Mouse (Mus musculus) midbrain, postnatal 0 days (tissue): Measurements from ENCODE around the gene Rybp. TPM values are rescaled to one million over a fixed set of nuclear protein-coding genes. Genes with fewer than 3 reads are reported as not detected.
A peak's percentile ranks its signal among the peaks of the same experiment; 100 is the strongest.

Source experiments
- ATAC-seq: fragments of 200-750 bp; cut with Nextera tagmentation; 2 replicates; pipeline ENCODE4 v1.8.0; 2017; ENCODE audit warnings: moderate number of reproducible peaks, mild to moderate bottlenecking, moderate TSS enrichment, moderate library complexity; ENCODE audit not compliant: low FRiP score
- DNase-seq: peaks from one replicate; pipeline ENCODE4 v3.0.0-alpha.2; 2015; ENCODE audit warnings: low spot score
- H3K27ac ChIP-seq: fragments of 300-500 bp; sonication (generic); 2 replicates; pipeline ENCODE4 v1.5.1; 2014; ENCODE audit warnings: low read depth, mild to moderate bottlenecking, low read length, mixed read lengths
- H3K27me3 ChIP-seq: fragments of 300-500 bp; sonication (generic); 2 replicates; pipeline ENCODE4 v1.6.1; 2014; ENCODE audit warnings: low read length, control low read depth, mixed read lengths; ENCODE audit not compliant: insufficient read depth
- H3K36me3 ChIP-seq: fragments of 300-500 bp; sonication (generic); 2 replicates; pipeline ENCODE4 v1.6.1; 2014; ENCODE audit warnings: low read length, control low read depth, mixed read lengths; ENCODE audit not compliant: insufficient read depth
- H3K4me1 ChIP-seq: fragments of 300-500 bp; sonication (generic); 2 replicates; pipeline ENCODE4 v1.6.1; 2014; ENCODE audit warnings: mild to moderate bottlenecking, control low read depth, antibody characterized with exemption, low read length, mixed read lengths; ENCODE audit not compliant: insufficient read depth
- H3K4me2 ChIP-seq: fragments of 300-500 bp; sonication (generic); 2 replicates; pipeline ENCODE4 v1.6.1; 2014; ENCODE audit warnings: low read depth, mild to moderate bottlenecking, low read length, mixed read lengths; ENCODE audit not compliant: poor library complexity, severe bottlenecking
- H3K4me3 ChIP-seq: fragments of 300-500 bp; sonication (generic); 2 replicates; pipeline ENCODE4 v1.5.1; 2014; ENCODE audit warnings: low read depth, mild to moderate bottlenecking, low read length, moderate library complexity
- H3K9ac ChIP-seq: fragments of 300-500 bp; sonication (generic); replicated peaks from 2 replicates; pipeline ENCODE4 v1.6.1; 2014; ENCODE audit warnings: mild to moderate bottlenecking, low read length, moderate library complexity, mixed read lengths; ENCODE audit not compliant: poor library complexity, severe bottlenecking
- H3K9me3 ChIP-seq: fragments of 300-500 bp; sonication (generic); 2 replicates; pipeline ENCODE4 v1.6.1; 2016; ENCODE audit warnings: low read length, control low read depth
- CTCF ChIP-seq: IDR thresholded peaks from 2 replicates; pipeline ENCODE4 v1.5.1; 2016; ENCODE audit warnings: antibody characterized with exemption, mild to moderate bottlenecking
- WGBS: fragments of 180-500 bp; shearing (Covaris S2); extraction: QIAGEN DNeasy Blood & Tissue Kit; methylation state at CpG from one replicate; pipeline ENCODE4 v1.1.7; 2014; 5-methylcytosine and 5-hydroxymethylcytosine counted together
- polyA plus RNA-seq: library from polyadenylated mRNA; unstranded; fragments of >200 nt; fragmentation: Nextera tagmentation; extraction: Ambion mirVana; gene quantifications from 2 replicates; pipeline ENCODE4 v1.2.1, GENCODE M21; 2015
- total RNA-seq: library from RNA; depleted of rRNA; stranded (reverse); fragments of >200 nt; gene quantifications from 2 replicates; pipeline ENCODE4 v1.2.3, GENCODE M21; 2014

Rybp gene
- total and polyA plus RNA-seq, 2 experiments from 2014 or later = 29.6 to 36.0 TPM

- Histone ChIP-seq H3K36me3 (no peaks in the 10 kb centered on the region), H3K27ac (no peak overlapping the region), H3K4me1 (no peaks in the 10 kb centered on the region; the same call in 1 of the 2 replicates), H3K27me3 (peaks cover under 1% of the 10 kb centered on the region; the same call in 1 of the 2 replicates), H3K4me2 (no peak overlapping the region), H3K4me3 (no peak overlapping the region), H3K9me3 (no peaks in the 10 kb centered on the region), H3K9ac (no peak overlapping the region)
- DNase-seq (no peak), ATAC-seq (no peak)
- TF ChIP-seq CTCF = no peak
- 57% methylated on average over 8 of the region's 8 CpGs for WGBS
Measured at GRCm38 (mm10) chr6:100331582-100331981, 44.3 kb upstream of the Rybp start.

GRCm38 (mm10) chr6:100331055-100331454 lies 43.8 kb upstream of the Rybp start:
- ATAC-seq = no peak
- H3K9me3 ChIP-seq = no peaks in the 10 kb centered on the region
- no peak overlapping the region for H3K4me3 ChIP-seq
- no peaks in the 10 kb centered on the region for H3K4me1 ChIP-seq
- no peak overlapping the region for H3K4me2 ChIP-seq
- no peak for DNase-seq
- no peak overlapping the region for H3K9ac ChIP-seq
- TF ChIP-seq CTCF = no peak
- H3K36me3 ChIP-seq = no peaks in the 10 kb centered on the region
- H3K27me3 ChIP-seq = no peaks in the 10 kb centered on the region
- 80% methylated on average over 9 of the region's 9 CpGs for WGBS
- H3K27ac ChIP-seq = no peak overlapping the region

GRCm38 (mm10) chr6:100329542-100329941 lies 42.3 kb upstream of the Rybp start:
- TF ChIP-seq CTCF = no peak
- Histone ChIP-seq H3K27ac (no peak overlapping the region), H3K36me3 (no peaks in the 10 kb centered on the region), H3K4me1 (no peaks in the 10 kb centered on the region), H3K9me3 (no peaks in the 10 kb centered on the region), H3K27me3 (no peaks in the 10 kb centered on the region), H3K4me2 (no peak overlapping the region), H3K4me3 (no peak overlapping the region), H3K9ac (no peak overlapping the region)
- WGBS = 76% methylated on average over 4 of the region's 4 CpGs
- no peak for ATAC-seq
- no peak for DNase-seq

GRCm38 (mm10) chr6:100327050-100327449 lies 39.8 kb upstream of the Rybp start:
- Histone ChIP-seq H3K36me3 (no peaks in the 10 kb centered on the region), H3K4me2 (no peak overlapping the region), H3K27ac (no peak overlapping the region), H3K4me1 (no peaks in the 10 kb centered on the region; the same call in 1 of the 2 replicates), H3K4me3 (no peak overlapping the region), H3K9me3 (no peaks in the 10 kb centered on the region), H3K9ac (no peak overlapping the region), H3K27me3 (no peaks in the 10 kb centered on the region)
- no peak for TF ChIP-seq CTCF
- 73% methylated on average over 5 of the region's 5 CpGs for WGBS
- DNase-seq (peak; percentile 49), ATAC-seq (no peak)

- TF ChIP-seq CTCF = no peak
- H3K36me3 ChIP-seq = no peaks in the 10 kb centered on the region
- no peaks in the 10 kb centered on the region for H3K27me3 ChIP-seq
- H3K4me1 ChIP-seq = no peaks in the 10 kb centered on the region; the same call in 1 of the 2 replicates
- ATAC-seq (no peak), DNase-seq (peak; percentile 54)
- no peak overlapping the region for H3K9ac ChIP-seq
- H3K4me3 ChIP-seq = no peak overlapping the region
- no peaks in the 10 kb centered on the region for H3K9me3 ChIP-seq
- H3K27ac ChIP-seq = no peak overlapping the region
- H3K4me2 ChIP-seq = no peak overlapping the region
- WGBS = 72% methylated on average over 10 of the region's 10 CpGs
Measured at GRCm38 (mm10) chr6:100323756-100324430, 36.6 kb upstream of the Rybp start.

- no peak overlapping the region for H3K4me3 ChIP-seq
- H3K9me3 ChIP-seq = no peaks in the 10 kb centered on the region
- no peak for TF ChIP-seq CTCF
- no peaks in the 10 kb centered on the region for H3K36me3 ChIP-seq
- WGBS = 34% methylated on average over 8 of the region's 8 CpGs
- H3K27ac ChIP-seq = no peak overlapping the region
- no peak overlapping the region for H3K4me2 ChIP-seq
- no peaks in the 10 kb centered on the region; the same call in 1 of the 2 replicates for H3K4me1 ChIP-seq
- DNase-seq (peak; percentile 52), ATAC-seq (no peak)
- no peaks in the 10 kb centered on the region for H3K27me3 ChIP-seq
- H3K9ac ChIP-seq = no peak overlapping the region
Measured at GRCm38 (mm10) chr6:100322561-100322960, 35.3 kb upstream of the Rybp start.
